Mouse (Mus musculus) intestine, postnatal 0 days (tissue): ENCODE data around the gene Dnajb7. TPM values are rescaled to one million over a fixed set of nuclear protein-coding genes. Genes with fewer than 3 reads are reported as not detected.
A peak's percentile ranks its signal among the peaks of the same experiment; 100 is the strongest.

Source experiments
- ATAC-seq: fragments of 200-750 bp; cut with Nextera tagmentation; 2 replicates; pipeline ENCODE4 v1.8.0; 2017; ENCODE audit warnings: mild to moderate bottlenecking, moderate TSS enrichment, moderate library complexity
- H3K27ac ChIP-seq: fragments of 300-500 bp; sonication (generic); 2 replicates; pipeline ENCODE4 v1.5.1; 2014; ENCODE audit warnings: mild to moderate bottlenecking, low read depth, low read length, moderate library complexity
- H3K27me3 ChIP-seq: fragments of 300-500 bp; sonication (generic); replicated peaks from 2 replicates; pipeline ENCODE4 v1.6.1; 2014; ENCODE audit warnings: low read length, mixed read lengths; ENCODE audit not compliant: control insufficient read depth, insufficient read depth
- H3K36me3 ChIP-seq: fragments of 300-500 bp; sonication (generic); 2 replicates; pipeline ENCODE4 v1.6.1; 2014; ENCODE audit warnings: mild to moderate bottlenecking, moderate library complexity; ENCODE audit not compliant: control insufficient read depth, insufficient read depth
- H3K4me1 ChIP-seq: fragments of 300-500 bp; sonication (generic); replicated peaks from 2 replicates; pipeline ENCODE4 v1.6.1; 2014; ENCODE audit warnings: antibody characterized with exemption, low read length, mixed read lengths; ENCODE audit not compliant: control insufficient read depth, insufficient read depth
- H3K4me2 ChIP-seq: fragments of 300-500 bp; sonication (generic); replicated peaks from 2 replicates; pipeline ENCODE4 v1.6.1; 2014; ENCODE audit warnings: low read depth, mild to moderate bottlenecking, moderate library complexity
- H3K4me3 ChIP-seq: fragments of 300-500 bp; sonication (generic); 2 replicates; pipeline ENCODE4 v1.5.1; 2014; ENCODE audit warnings: low read depth, low read length
- H3K9ac ChIP-seq: fragments of 300-500 bp; sonication (generic); 2 replicates; pipeline ENCODE4 v1.6.1; 2014; ENCODE audit warnings: mild to moderate bottlenecking, low read depth, low read length
- H3K9me3 ChIP-seq: fragments of 300-500 bp; sonication (generic); 2 replicates; pipeline ENCODE4 v1.6.1; 2016; ENCODE audit warnings: mixed run types; ENCODE audit not compliant: control insufficient read depth
- CTCF ChIP-seq: sonication (generic); IDR thresholded peaks from 2 replicates; pipeline ENCODE4 v1.5.1; 2016; ENCODE audit warnings: low read depth, mild to moderate bottlenecking, control low read depth, antibody characterized with exemption, moderate library complexity
- WGBS: fragments of 180-500 bp; shearing (Covaris S2); extraction: QIAGEN DNeasy Blood & Tissue Kit; methylation state at CpG from one replicate; pipeline ENCODE4 v1.1.7; 2014; 5-methylcytosine and 5-hydroxymethylcytosine counted together
- polyA plus RNA-seq: library from polyadenylated mRNA; unstranded; fragments of >200 nt; fragmentation: Nextera tagmentation; extraction: Ambion mirVana; gene quantifications from 2 replicates; pipeline ENCODE4 v1.2.1, GENCODE M21; 2015

Dnajb7 gene
- polyA plus RNA-seq, 1 experiment from 2014 or later, result 0.17 TPM

DNA sequence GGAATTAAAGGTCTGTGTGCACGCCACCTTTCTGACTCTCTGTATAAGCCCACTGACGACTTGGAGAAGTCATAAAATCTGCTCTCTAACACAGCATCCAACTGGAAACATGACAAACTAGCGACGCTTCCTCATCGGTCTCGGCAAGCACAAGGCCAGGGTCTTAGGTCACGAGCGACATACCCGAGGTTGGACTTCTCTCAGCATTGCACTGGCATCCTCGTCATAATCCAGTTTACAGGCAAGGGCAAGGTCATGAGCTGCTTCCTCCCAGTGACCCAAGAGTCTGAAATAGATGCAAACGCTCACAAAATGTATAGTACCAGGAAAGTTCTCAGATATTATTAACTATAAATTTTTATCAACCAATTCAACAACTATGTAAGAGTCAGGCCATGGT, 33.5 kb downstream of the Dnajb7 start:
- H3K4me2 ChIP-seq, result no peak overlapping the region
- no peak for ATAC-seq
- no peaks in the 10 kb centered on the region for H3K27me3 ChIP-seq
- WGBS, result 90% methylated on average over 11 of the region's 11 CpGs
- no peak for TF ChIP-seq CTCF
- H3K4me3 ChIP-seq, result no peak overlapping the region
- peaks cover 60% of the 10 kb centered on the region for H3K36me3 ChIP-seq
- H3K27ac ChIP-seq, result no peak overlapping the region
- no peaks in the 10 kb centered on the region for H3K9me3 ChIP-seq
- no peak overlapping the region for H3K9ac ChIP-seq
- H3K4me1 ChIP-seq, result no peaks in the 10 kb centered on the region

DNA sequence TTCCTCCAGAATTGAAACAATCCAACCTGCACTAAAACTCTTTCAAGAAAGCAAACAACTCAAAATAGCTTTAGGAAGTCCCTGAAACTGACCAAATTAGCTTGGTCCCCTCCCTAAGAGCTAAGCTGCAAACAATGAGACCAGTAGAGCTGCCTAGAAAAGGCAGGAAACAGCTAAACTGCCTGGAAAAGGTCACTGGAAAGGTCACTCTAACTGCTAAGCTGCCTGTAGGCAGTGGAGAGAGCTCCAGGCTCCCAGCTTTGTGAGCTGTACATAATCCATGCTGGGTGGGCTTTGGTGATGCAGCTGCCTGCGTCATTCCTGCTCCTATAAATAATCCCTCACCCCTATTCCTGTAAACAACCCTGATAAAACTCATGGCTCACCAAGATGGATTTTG, 37.7 kb downstream of the Dnajb7 start:
- no peak for TF ChIP-seq CTCF
- Histone ChIP-seq H3K27ac (no peak overlapping the region), H3K36me3 (peaks cover 59% of the 10 kb centered on the region), H3K4me3 (no peak overlapping the region), H3K9ac (no peak overlapping the region), H3K4me1 (no peaks in the 10 kb centered on the region), H3K27me3 (no peaks in the 10 kb centered on the region), H3K9me3 (no peaks in the 10 kb centered on the region), H3K4me2 (no peak overlapping the region)
- ATAC-seq, result no peak
- WGBS, result 93% methylated on average over 1 of the region's 1 CpGs

DNA sequence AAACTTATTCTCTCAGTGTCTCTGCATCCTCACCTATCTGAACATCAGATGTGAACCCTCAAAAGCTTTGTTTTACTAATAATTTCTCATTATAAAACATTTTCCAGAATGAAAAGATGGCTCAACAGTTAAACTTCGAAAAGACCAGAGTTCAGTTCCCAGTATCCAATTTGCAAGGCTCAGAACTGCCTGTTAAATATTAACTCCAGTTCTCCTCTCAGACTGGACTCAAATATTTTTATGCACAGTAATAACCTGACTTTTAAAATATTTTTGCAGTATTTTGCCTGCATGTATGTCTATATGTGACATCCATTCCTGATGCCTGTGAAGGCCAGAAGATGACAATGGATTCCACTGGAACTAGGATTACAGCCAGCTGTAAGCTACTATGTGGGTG, 39.5 kb downstream of the Dnajb7 start:
- TF ChIP-seq CTCF, result no peak
- no peak for ATAC-seq
- peaks cover 57% of the 10 kb centered on the region for H3K36me3 ChIP-seq
- no peaks in the 10 kb centered on the region; the same call in 1 of the 2 replicates for H3K4me1 ChIP-seq
- no peak overlapping the region for H3K4me3 ChIP-seq
- no peaks in the 10 kb centered on the region for H3K27me3 ChIP-seq
- no peaks in the 10 kb centered on the region for H3K9me3 ChIP-seq
- 44% methylated on average over 1 of the region's 1 CpGs for WGBS
- no peak overlapping the region for H3K4me2 ChIP-seq
- H3K27ac ChIP-seq, result no peak overlapping the region
- no peak overlapping the region for H3K9ac ChIP-seq

DNA sequence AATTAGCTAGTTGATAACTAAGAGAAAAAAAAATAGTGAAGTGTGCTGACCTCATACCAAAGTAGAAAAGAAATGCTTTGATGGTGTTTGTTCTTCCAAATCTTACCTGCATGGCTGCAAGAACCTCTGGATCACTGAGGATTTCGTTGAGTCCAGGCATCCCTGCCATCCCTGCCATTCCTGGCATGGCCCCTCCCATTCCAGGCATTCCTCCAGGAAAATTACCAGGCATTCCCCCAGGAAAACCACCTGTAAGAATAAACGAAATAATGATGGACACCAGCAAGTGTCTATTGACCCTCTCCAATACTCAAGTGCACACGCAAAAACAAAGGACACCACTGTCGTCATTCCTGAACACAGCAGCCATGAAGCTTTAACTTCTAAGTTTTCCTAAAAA, 41.9 kb downstream of the Dnajb7 start:
- Histone ChIP-seq H3K4me1 (no peaks in the 10 kb centered on the region; the same call in 1 of the 2 replicates), H3K36me3 (peaks cover 43% of the 10 kb centered on the region), H3K9me3 (no peaks in the 10 kb centered on the region), H3K4me3 (no peak overlapping the region), H3K4me2 (no peak overlapping the region), H3K9ac (no peak overlapping the region), H3K27me3 (no peaks in the 10 kb centered on the region), H3K27ac (no peak overlapping the region)
- TF ChIP-seq CTCF, result no peak
- ATAC-seq, result no peak
- WGBS, result 81% methylated on average over 4 of the region's 4 CpGs

DNA sequence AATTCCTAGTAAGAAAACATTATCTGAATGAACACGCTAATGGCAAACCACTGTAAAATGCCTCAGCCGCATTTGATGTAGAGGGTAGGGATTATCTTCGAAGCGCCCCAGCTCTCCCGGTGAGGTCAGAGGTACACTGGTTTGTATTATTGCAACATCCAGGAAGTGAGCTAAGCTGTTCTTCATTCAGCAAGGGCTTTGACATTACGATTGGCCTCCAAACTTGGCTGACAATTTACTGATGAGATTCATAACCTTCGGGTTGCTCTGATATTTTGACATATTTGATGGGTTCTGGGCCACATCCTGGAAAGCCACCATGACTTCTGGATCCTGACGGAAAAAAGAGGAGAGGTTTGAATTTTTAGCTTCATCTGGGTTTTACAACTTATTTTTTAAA, 42.9 kb downstream of the Dnajb7 start:
- Histone ChIP-seq H3K27me3 (no peaks in the 10 kb centered on the region), H3K4me1 (no peaks in the 10 kb centered on the region; the same call in 1 of the 2 replicates), H3K9me3 (no peaks in the 10 kb centered on the region), H3K9ac (no peak overlapping the region), H3K36me3 (peaks cover 33% of the 10 kb centered on the region), H3K27ac (no peak overlapping the region), H3K4me3 (no peak overlapping the region), H3K4me2 (no peak overlapping the region)
- no peak for TF ChIP-seq CTCF
- peak; percentile 52; the same call in 1 of the 2 replicates for ATAC-seq
- 51% methylated on average over 8 of the region's 8 CpGs for WGBS

DNA sequence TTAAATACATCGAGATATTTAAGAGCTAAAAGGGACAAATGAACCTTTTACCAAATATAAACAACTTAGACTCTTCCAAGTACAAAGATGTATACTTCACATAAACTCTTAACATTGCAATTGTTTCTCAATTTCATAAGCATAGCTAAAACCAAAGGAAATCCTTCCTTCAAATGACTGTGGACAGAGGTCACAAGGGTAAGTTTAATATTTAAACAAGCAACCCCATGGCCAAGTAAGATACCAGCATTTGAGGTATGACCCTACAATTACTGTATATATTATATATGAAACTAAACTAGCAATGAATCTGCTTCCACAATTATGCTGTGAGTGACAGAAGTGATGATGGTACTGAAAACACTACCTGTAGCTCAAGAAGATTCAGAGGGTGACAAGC, 43.8 kb downstream of the Dnajb7 start:
- H3K27me3 ChIP-seq, result no peaks in the 10 kb centered on the region
- ATAC-seq, result no peak
- no peaks in the 10 kb centered on the region; the same call in 1 of the 2 replicates for H3K4me1 ChIP-seq
- WGBS, result 75% methylated on average over 1 of the region's 1 CpGs
- H3K9ac ChIP-seq, result no peak overlapping the region
- no peak for TF ChIP-seq CTCF
- H3K9me3 ChIP-seq, result no peaks in the 10 kb centered on the region
- no peak overlapping the region for H3K4me2 ChIP-seq
- H3K4me3 ChIP-seq, result no peak overlapping the region
- H3K36me3 ChIP-seq, result peaks cover 25% of the 10 kb centered on the region
- no peak overlapping the region for H3K27ac ChIP-seq

DNA sequence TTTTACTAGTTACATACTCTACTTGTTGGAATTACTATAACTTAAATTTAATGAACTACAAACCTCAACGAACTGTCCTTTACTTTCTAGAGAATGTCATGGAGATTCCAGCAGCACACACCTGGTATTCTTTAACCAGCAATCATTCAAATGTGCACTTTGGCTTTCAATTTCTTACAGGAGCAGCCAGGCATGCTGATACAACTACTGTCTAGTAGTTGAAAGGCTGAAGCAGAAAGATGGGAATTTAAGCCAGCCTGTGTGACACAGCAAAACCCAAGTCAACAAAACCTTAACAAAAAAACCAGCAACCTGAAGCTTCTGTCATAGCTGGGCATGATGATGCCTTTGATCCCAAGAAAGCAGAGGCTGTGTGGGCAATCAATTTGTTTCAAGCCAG, 45.6 kb downstream of the Dnajb7 start:
- Histone ChIP-seq H3K9me3 (no peaks in the 10 kb centered on the region), H3K4me1 (no peaks in the 10 kb centered on the region; the same call in 1 of the 2 replicates), H3K4me2 (no peak overlapping the region), H3K9ac (no peak overlapping the region), H3K36me3 (peaks cover 25% of the 10 kb centered on the region), H3K27me3 (peaks cover 3% of the 10 kb centered on the region; the same call in 1 of the 2 replicates), H3K27ac (no peak overlapping the region), H3K4me3 (no peak overlapping the region)
- whole genome bisulfite sequencing, result 76% methylated on average over 1 of the region's 1 CpGs
- TF ChIP-seq CTCF, result no peak
- ATAC-seq, result no peak
